Mouse (Mus musculus) ES-E14 (cell line): ENCODE results near the gene Mob3b. TPM values are rescaled to one million over a fixed set of nuclear protein-coding genes. Genes with fewer than 3 reads are reported as not detected.

Experiments
- DNase-seq: peaks from one replicate; pipeline ENCODE4 v3.0.0-alpha.2; 2013; ENCODE audit warnings: low read depth, low spot score
- H3K27ac ChIP-seq: 2 replicates; pipeline ENCODE4 v1.5.1; 2012; ENCODE audit warnings: low read depth, mild to moderate bottlenecking, low read length, moderate library complexity, mixed read lengths; ENCODE audit not compliant: poor library complexity, insufficient read depth, severe bottlenecking
- H3K36me3 ChIP-seq: 2 replicates; pipeline ENCODE4 v1.6.1; 2012; ENCODE audit warnings: mild to moderate bottlenecking, low read length, moderate library complexity, mixed read lengths; ENCODE audit not compliant: control insufficient read depth, poor library complexity, insufficient read depth, severe bottlenecking
- H3K4me1 ChIP-seq, 2 experiments: fragments of 150-350 bp in 1 of 2; sonication (generic) in 1 of 2; 2 replicates each; pipeline ENCODE4 v1.6.1; 2012; ENCODE audit warnings: low read length in 2 of 2, mild to moderate bottlenecking in 1 of 2, mixed read lengths in 1 of 2; ENCODE audit not compliant: control insufficient read depth in 2 of 2, insufficient read depth in 2 of 2, poor library complexity in 1 of 2
- H3K4me3 ChIP-seq, 2 experiments: fragments of 150-350 bp in 1 of 2; sonication (generic) in 1 of 2; 2 replicates each; pipeline ENCODE4 v1.5.1; 2012; ENCODE audit warnings: low read length in 2 of 2, low read depth in 1 of 2, mild to moderate bottlenecking in 1 of 2, mixed read lengths in 1 of 2; ENCODE audit not compliant: insufficient read depth in 1 of 2, poor library complexity in 1 of 2, severe bottlenecking in 1 of 2
- H3K9ac ChIP-seq: 2 replicates; pipeline ENCODE4 v1.6.1; 2012; ENCODE audit warnings: low read depth, mild to moderate bottlenecking, low read length, mixed read lengths; ENCODE audit not compliant: poor library complexity, insufficient read depth, severe bottlenecking
- H3K9me3 ChIP-seq: fragments of 150-350 bp; sonication (generic); 2 replicates; pipeline ENCODE4 v1.6.1; 2012; ENCODE audit warnings: low read depth, mild to moderate bottlenecking, low read length; ENCODE audit not compliant: control insufficient read depth, insufficient read depth
- CHD2 ChIP-seq: IDR thresholded peaks from 2 replicates; pipeline ENCODE4 v1.6.1; 2014; ENCODE audit warnings: mild to moderate bottlenecking, low read depth, low read length, inconsistent platforms
- HCFC1 ChIP-seq: IDR thresholded peaks from 2 replicates; pipeline ENCODE4 v1.6.1; 2012; ENCODE audit warnings: low read length, inconsistent platforms, borderline replicate concordance; ENCODE audit not compliant: insufficient read depth
- MAFK ChIP-seq: IDR thresholded peaks from 2 replicates; pipeline ENCODE4 v1.6.1; 2014; ENCODE audit warnings: mild to moderate bottlenecking, low read depth, low read length, inconsistent platforms; ENCODE audit not compliant: insufficient read depth
- ZC3H11A ChIP-seq: IDR thresholded peaks from 2 replicates; pipeline ENCODE4 v1.6.1; 2012; ENCODE audit warnings: low read depth, mild to moderate bottlenecking, inconsistent platforms, low read length, borderline replicate concordance
- ZNF384 ChIP-seq: IDR thresholded peaks from 2 replicates; pipeline ENCODE4 v1.6.1; 2012; ENCODE audit warnings: low read depth, low read length, inconsistent platforms
- in situ Hi-C, 2 experiments: fragments of 600-800 bp; cut with MboI; formaldehyde crosslinking; loops; one replicate each; pipeline ENCODE4 v1.15.1; 2025; ENCODE audit warnings: low sequenced_read_pairs in 2 of 2, inconsistent platforms in 1 of 2; ENCODE audit not compliant: unreplicated experiment in 2 of 2
- total RNA-seq: library from RNA; depleted of rRNA; stranded (reverse); fragments of 300-350 nt; gene quantifications from 2 replicates; pipeline ENCODE4 v1.2.3, GENCODE M21; 2012

The Mob3b gene
- total RNA-seq, 1 experiment: 8.3 TPM

DNA sequence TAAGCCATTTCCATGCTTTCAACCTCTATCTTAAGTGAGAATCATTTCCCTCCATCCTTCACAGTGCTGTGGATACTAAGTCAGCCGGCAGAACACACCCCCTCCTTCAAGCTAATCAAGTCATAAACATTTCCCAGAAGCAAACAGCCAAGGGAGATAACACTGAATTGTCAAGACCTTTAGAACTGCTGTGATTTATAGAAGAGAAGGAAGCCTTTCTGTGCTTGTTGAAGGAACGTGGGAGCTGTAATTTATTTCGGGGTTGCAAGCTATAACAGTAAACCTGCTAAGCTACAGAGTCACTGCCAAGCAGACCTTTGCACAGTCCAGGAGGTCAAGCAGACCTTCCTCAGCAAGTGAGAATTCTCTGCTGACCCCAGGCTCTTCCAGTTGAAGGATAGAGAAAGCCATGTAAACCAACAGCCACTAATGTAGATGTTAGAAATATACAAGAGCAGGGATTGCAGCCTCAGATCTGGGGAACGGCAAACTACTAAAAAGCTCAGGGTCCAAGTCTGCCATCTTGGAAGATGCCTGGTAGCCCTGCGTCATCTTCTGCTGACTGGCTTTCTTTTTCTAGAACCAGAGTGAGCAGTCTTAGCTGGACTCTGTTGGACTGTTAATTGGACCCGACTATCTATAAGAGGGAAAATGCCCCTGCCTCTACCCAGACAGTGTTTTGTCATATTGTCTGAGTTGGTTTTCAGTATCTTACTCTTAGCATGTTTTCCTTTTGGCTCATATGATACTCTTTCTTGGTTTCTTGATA lies 104.9 kb downstream of the Mob3b start:
- Histone ChIP-seq H3K4me1 (no peaks in the 10 kb centered on the region), H3K9me3 (no peaks in the 10 kb centered on the region), H3K27ac (no peak overlapping the region), H3K36me3 (no peaks in the 10 kb centered on the region), H3K4me3 (no peak overlapping the region), H3K9ac (no peak overlapping the region)
- TF ChIP-seq MAFK: no peak
- no peak for TF ChIP-seq ZNF384
- TF ChIP-seq CHD2: no peak
- no peak for TF ChIP-seq HCFC1
- TF ChIP-seq ZC3H11A: no peak
- in situ Hi-C loops: no loop called here
- DNase-seq: no peak

DNA sequence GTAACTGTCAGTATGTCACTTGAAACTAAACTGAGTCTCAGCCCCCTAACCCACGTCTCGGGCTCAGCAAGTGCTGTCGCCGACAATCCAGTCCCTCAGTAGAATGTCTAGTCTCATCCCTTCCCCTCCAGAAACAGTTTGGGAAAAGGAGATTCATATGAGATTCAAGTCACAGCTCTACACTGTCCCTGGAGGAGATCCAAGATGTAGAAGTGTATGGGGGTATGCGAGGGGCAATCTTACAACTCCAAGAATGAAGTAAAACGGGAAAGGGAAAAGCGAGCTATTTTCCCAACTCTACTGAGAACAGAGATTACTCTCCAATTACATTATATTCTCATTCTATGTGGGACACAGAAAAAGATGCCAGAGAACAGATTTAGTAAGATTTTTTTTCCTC lies 106.1 kb downstream of the Mob3b start:
- Histone ChIP-seq H3K9me3 (no peaks in the 10 kb centered on the region), H3K4me1 (no peaks in the 10 kb centered on the region), H3K9ac (no peak overlapping the region), H3K27ac (no peak overlapping the region), H3K36me3 (no peaks in the 10 kb centered on the region), H3K4me3 (no peak overlapping the region)
- no peak for TF ChIP-seq ZNF384
- no peak for TF ChIP-seq ZC3H11A
- no peak for TF ChIP-seq CHD2
- no peak for TF ChIP-seq HCFC1
- TF ChIP-seq MAFK: no peak
- DNase-seq: no peak
- in situ Hi-C loops: no loop called here

- in situ Hi-C loops: no loop called here
- H3K4me1 ChIP-seq: no peaks in the 10 kb centered on the region
- H3K4me3 ChIP-seq: no peak overlapping the region
- DNase-seq: no peak
- TF ChIP-seq ZC3H11A (no peak), MAFK (no peak), CHD2 (no peak), HCFC1 (no peak), ZNF384 (no peak)
- H3K9me3 ChIP-seq: no peaks in the 10 kb centered on the region
- H3K27ac ChIP-seq: peak overlapping the region; percentile 45; the same call in 1 of the 2 replicates
- H3K9ac ChIP-seq: no peak overlapping the region
- H3K36me3 ChIP-seq: no peaks in the 10 kb centered on the region
These were observed 107.6 kb downstream of the Mob3b start for GRCm38 (mm10) chr4:35049742-35050058.

DNA sequence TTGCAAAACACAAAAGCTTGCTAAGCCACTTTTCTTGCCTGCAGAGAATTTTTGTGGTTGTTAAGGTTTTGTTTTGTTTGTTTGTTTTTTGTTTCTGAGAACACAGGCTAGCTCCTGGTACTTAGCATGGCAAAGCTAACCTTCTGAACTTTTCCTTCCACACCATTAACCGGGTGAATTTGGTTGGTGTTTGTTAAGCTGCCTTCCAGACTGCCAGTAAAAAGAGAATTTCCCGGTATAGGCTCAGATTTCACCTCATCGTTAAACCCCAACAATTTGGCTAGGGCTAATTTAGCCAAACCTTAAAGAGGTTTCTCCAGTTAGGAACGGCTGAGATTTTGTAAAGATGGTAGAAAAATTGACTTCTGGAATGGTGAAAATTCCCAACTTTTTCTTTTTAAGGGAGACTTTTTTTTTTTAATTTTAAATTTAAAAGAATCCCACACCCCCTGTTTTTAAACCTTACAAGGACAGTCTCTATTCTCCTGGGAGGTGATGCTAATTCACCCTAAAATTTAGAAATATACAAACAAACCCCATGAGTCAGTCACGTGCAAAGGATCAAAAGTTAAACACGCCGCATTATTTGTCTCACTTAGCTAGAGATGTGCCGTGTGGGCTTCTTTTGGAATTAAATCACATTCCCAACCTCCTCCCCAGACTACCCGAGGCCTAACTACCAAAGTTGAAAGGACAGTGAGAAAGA lies 108.1 kb downstream of the Mob3b start:
- in situ Hi-C loops: no loop called here
- Histone ChIP-seq H3K4me3 (no peak overlapping the region), H3K27ac (no peak overlapping the region), H3K4me1 (no peaks in the 10 kb centered on the region), H3K9ac (no peak overlapping the region), H3K9me3 (no peaks in the 10 kb centered on the region), H3K36me3 (no peaks in the 10 kb centered on the region)
- no peak for DNase-seq
- TF ChIP-seq CHD2: no peak
- no peak for TF ChIP-seq HCFC1
- no peak for TF ChIP-seq MAFK
- no peak for TF ChIP-seq ZNF384
- no peak for TF ChIP-seq ZC3H11A
